Mouse (Mus musculus) bone marrow, adult 2 months (tissue): ENCODE results near the gene Tuba3a.

Source experiments
- CTCF ChIP-seq: fragments of 200-500 bp; IDR thresholded peaks from 2 replicates; pipeline ENCODE4 v1.5.1; 2011; ENCODE audit warnings: low read length, control low read depth; ENCODE audit not compliant: control insufficient read depth, insufficient read depth
- POLR2A ChIP-seq: fragments of 200-500 bp; IDR thresholded peaks from 2 replicates; pipeline ENCODE4 v1.6.1; 2011; ENCODE audit warnings: low read depth, mild to moderate bottlenecking, control low read depth, low read length, borderline replicate concordance; ENCODE audit not compliant: control insufficient read depth

DNA sequence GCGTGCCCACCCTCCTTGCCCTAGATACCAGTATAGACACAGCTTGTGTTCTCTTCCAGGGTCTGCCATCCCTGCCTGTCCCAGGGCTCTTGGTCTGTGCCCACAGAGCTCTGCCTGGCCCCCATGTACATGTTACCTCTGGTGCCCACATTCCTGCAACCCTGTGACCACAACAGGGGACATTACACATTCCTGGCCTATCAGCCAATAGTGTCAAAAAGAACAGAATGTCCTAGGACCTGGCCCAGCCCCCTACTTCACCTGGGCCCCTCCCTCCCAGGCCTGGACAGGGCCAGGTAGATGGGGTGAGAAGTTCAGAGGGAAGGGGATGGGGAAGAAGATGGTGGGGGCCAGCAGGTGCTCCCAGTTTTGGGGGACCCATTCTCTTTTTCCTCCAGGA is 34.5 kb upstream of the Tuba3a start, which contains the start of gene Scnn1a:
- TF ChIP-seq CTCF (no peak), POLR2A (no peak)
